Mouse (Mus musculus) bone marrow, adult 2 months (tissue): ENCODE data around the gene Prrt3. TPM values are rescaled to one million over a fixed set of nuclear protein-coding genes. Genes with fewer than 3 reads are reported as not detected.

Source experiments
- H3K27ac ChIP-seq: fragments of 200-500 bp; 2 replicates; pipeline ENCODE4 v1.5.1; 2012; ENCODE audit warnings: low read depth, mild to moderate bottlenecking, control low read depth, inconsistent platforms, low read length; ENCODE audit not compliant: control insufficient read depth, poor library complexity, insufficient read depth
- H3K4me1 ChIP-seq: fragments of 200-500 bp; 2 replicates; pipeline ENCODE4 v1.6.1; 2011; ENCODE audit warnings: low read length; ENCODE audit not compliant: control insufficient read depth, insufficient read depth
- H3K4me3 ChIP-seq: fragments of 200-500 bp; replicated peaks from 2 replicates; pipeline ENCODE3; 2011; ENCODE audit warnings: mild to moderate bottlenecking, low read depth, low read length, control low read depth; ENCODE audit not compliant: control insufficient read depth
- CTCF ChIP-seq: fragments of 200-500 bp; IDR thresholded peaks from 2 replicates; pipeline ENCODE4 v1.5.1; 2011; ENCODE audit warnings: low read length, control low read depth; ENCODE audit not compliant: control insufficient read depth, insufficient read depth
- POLR2A ChIP-seq: fragments of 200-500 bp; IDR thresholded peaks from 2 replicates; pipeline ENCODE4 v1.6.1; 2011; ENCODE audit warnings: low read depth, mild to moderate bottlenecking, control low read depth, low read length, borderline replicate concordance; ENCODE audit not compliant: control insufficient read depth
- WGBS: fragments of 180-500 bp; shearing (Covaris S2); methylation state at CpG from one replicate; pipeline ENCODE4 v1.1.7; 2018; 5-methylcytosine and 5-hydroxymethylcytosine counted together
- polyA plus RNA-seq: library from polyadenylated mRNA; stranded (reverse); fragments of >200 nt; gene quantifications from 2 replicates; pipeline ENCODE4 v1.2.4, GENCODE M21; 2011; ENCODE audit warnings: low replicate concordance; ENCODE audit not compliant: missing spikeins, insufficient read depth, insufficient read length

The Prrt3 gene
- polyA plus RNA-seq, 1 experiment = 0.80 TPM

DNA sequence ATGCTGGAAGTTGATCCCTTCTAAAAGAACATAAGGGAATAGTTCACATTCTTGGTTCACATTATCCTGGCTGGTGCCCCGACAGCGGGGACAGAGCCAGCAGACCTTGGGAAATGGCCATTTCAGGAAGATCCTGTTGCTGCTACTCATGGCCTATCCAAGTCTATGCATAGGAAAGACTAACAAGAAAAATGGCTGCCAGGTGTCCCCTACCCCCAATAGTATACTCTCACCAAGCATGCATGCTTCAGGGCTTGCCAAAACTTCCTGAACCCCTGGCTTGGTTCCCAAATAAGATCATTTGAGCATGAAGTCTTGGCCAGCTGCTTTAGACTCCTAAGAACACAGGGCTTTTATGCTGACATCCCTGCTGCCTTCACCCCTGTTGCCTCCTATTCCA is 49.9 kb downstream of the Prrt3 start:
- no peak overlapping the region for H3K27ac ChIP-seq
- TF ChIP-seq CTCF (no peak), POLR2A (no peak)
- 84% methylated on average over 2 of the region's 2 CpGs for WGBS
- no peak overlapping the region for H3K4me3 ChIP-seq
- H3K4me1 ChIP-seq = no peaks in the 10 kb centered on the region; the same call in 1 of the 2 replicates

DNA sequence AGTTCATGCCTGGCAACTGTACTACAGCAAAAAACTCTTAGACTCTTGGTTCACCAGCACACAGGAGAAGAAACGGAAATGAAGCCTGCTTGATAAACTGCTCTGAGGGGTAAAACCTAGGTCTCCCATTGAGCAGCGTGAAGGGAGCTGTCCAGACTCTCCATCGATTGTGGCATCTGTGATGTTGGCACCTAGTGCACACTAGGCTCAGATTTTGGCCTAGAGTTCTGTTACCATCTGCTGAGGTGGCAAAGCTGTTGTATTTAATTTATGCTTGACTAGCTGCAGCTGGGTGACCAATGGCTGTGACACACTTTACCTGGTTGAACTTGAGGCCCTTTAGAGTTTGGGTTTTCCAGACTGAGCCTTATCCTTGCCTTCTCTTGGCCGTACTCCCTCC is 54.1 kb downstream of the Prrt3 start:
- WGBS = 84% methylated on average over 4 of the region's 4 CpGs
- Histone ChIP-seq H3K27ac (no peak overlapping the region), H3K4me3 (no peak overlapping the region), H3K4me1 (peaks cover 1% of the 10 kb centered on the region; the same call in 1 of the 2 replicates)
- TF ChIP-seq POLR2A (no peak), CTCF (no peak)

DNA sequence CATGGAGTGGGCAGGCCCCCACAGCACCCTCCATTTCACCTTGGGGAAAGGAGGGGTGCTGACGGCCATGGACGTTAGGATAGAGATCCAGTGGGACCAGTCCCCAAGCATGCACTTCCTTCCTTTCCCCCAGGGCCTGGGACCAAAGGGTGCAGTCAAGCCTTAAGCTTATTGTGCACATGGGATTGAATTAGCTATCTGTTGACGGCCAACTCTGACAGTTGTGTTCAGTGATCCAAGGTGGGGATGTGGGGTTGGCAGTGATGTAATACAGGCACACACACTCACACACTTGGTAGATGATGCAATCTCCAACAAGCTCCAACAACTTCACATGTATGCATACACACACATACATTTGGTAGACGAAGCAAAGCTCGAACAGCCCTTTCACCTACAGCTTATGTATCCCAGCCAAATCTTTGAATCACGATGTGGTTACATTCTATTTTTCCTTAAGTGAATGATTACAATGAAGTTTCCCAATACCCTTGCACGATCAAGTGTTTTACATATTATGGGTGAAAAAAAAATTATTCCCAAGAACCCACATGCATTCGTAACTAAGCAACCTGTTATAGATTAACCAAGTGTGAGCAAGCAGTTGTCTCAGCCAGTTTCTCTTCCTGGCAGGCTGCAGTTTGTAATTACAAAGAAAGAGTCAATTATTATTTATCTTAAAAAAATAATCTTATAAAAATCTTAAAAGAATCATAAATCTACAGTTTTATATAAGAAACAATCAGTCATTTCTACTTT is 57.3 kb downstream of the Prrt3 start:
- no peak for TF ChIP-seq CTCF
- no peak for TF ChIP-seq POLR2A
- no peak overlapping the region for H3K27ac ChIP-seq
- H3K4me3 ChIP-seq = no peak overlapping the region
- 61% methylated on average over 8 of the region's 8 CpGs for WGBS
- H3K4me1 ChIP-seq = peaks cover 1% of the 10 kb centered on the region; the same call in 1 of the 2 replicates

Other genes with a start within 250 kb of the Prrt3 start
- gene Cpne9, start 219.6 kb downstream of the Prrt3 start, polyA plus RNA-seq = 1.1 TPM in 1 of 2 replicates, not detected in the other
- gene Brpf1, start 194.8 kb downstream of the Prrt3 start, polyA plus RNA-seq = 27.5 and 38.2 TPM in 2 replicates
- 1.5 and 4.4 TPM in 2 replicates for gene Ogg1, start 175.0 kb downstream of the Prrt3 start, polyA plus RNA-seq
- gene Camk1, start 157.9 kb downstream of the Prrt3 start, polyA plus RNA-seq = 16.0 and 28.6 TPM in 2 replicates
- gene Tada3, start 124.0 kb downstream of the Prrt3 start, polyA plus RNA-seq = 12.0 and 21.6 TPM in 2 replicates
- 136 and 195 TPM in 2 replicates for gene Arpc4, start 123.8 kb downstream of the Prrt3 start, polyA plus RNA-seq
- 11.9 and 27.7 TPM in 2 replicates for gene Ttll3, start 112.7 kb downstream of the Prrt3 start, polyA plus RNA-seq
- 8.6 and 8.7 TPM in 2 replicates for gene Rpusd3, start 82.6 kb downstream of the Prrt3 start, polyA plus RNA-seq
- 3.2 TPM in 1 of 2 replicates, not detected in the other for gene Cidec, start 66.2 kb downstream of the Prrt3 start, polyA plus RNA-seq
- 5.0 and 14.4 TPM in 2 replicates for gene Jagn1, start 59.4 kb downstream of the Prrt3 start, polyA plus RNA-seq
- 4.7 and 10.0 TPM in 2 replicates for gene Il17re, start 43.4 kb downstream of the Prrt3 start, polyA plus RNA-seq
- gene Il17rc, start 30.5 kb downstream of the Prrt3 start, polyA plus RNA-seq = not detected in 2 replicates
- 4.7 and 13.4 TPM in 2 replicates for gene Creld1, start 18.6 kb downstream of the Prrt3 start, polyA plus RNA-seq
- 16.7 and 30.2 TPM in 2 replicates for gene Emc3, start 29.7 kb upstream of the Prrt3 start, polyA plus RNA-seq
- gene Fancd2, start 29.8 kb upstream of the Prrt3 start, polyA plus RNA-seq = 11.0 and 13.2 TPM in 2 replicates
- gene Fancd2os, start 98.8 kb upstream of the Prrt3 start, polyA plus RNA-seq = not detected in 2 replicates
- 65.5 and 112 TPM in 2 replicates for gene Brk1, start 102.8 kb upstream of the Prrt3 start, polyA plus RNA-seq
- 38.5 and 66.7 TPM in 2 replicates for gene Vhl, start 122.0 kb upstream of the Prrt3 start, polyA plus RNA-seq
- 10.0 and 11.9 TPM in 2 replicates for gene Irak2, start 136.5 kb upstream of the Prrt3 start, polyA plus RNA-seq
- 61.3 and 112 TPM in 2 replicates for gene Tatdn2, start 195.1 kb upstream of the Prrt3 start, polyA plus RNA-seq
- gene Ghrl, start 217.9 kb upstream of the Prrt3 start, polyA plus RNA-seq = not detected in 2 replicates
- gene Sec13, start 238.8 kb upstream of the Prrt3 start, polyA plus RNA-seq = 33.7 and 56.3 TPM in 2 replicates